Mouse (Mus musculus): Measurements from ENCODE around the gene Tmsb4x. TPM values are rescaled to one million over a fixed set of nuclear protein-coding genes. Genes with fewer than 3 reads are reported as not detected.

Tmsb4x gene
- polyA plus RNA-seq, 1 experiment from 2014 or later: 2,803 TPM

DNA sequence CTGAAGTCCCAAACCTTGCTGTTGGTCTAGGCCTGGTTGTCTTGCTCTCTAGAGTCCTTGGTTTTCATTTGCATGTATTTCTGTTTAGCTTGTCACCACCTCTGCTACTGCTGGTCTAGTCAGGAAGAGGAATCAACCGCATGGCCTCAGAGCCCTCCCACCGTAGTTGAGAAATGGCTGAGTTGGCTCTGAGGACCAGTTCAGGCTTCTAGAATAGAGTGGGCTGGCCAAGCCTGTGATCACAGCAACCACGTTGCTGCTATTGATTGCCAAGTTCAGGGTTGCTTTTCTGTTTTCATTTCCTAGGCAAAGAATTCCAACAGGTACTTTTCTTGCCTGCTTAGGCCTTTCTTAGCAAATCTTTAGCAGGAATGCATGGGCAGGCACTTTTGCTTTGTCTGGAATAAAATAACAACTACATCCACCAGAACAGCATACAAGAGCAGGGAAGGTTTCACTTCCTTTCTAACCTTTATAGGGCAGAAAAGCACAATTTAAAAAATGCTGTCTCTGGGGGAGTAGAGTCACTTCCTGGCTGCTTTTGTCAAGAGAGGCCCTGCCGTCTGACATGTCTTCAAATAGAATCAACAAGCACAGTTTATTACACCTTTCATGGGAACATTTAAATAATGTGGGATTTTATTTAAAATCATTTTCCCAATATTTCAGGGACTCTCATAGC is 29.0 kb downstream of the Tmsb4x start:
- no peak for ATAC-seq (ENCODE audit: insufficient number of reproducible peaks, low FRiP score, low TSS enrichment, low read depth)
- Histone ChIP-seq H3K36me3 (no peaks in the 10 kb centered on the region), H3K4me2 (no peak overlapping the region), H3K9me3 (no peaks in the 10 kb centered on the region), H3K27me3 (peaks cover 14% of the 10 kb centered on the region; the same call in 1 of the 2 replicates), H3K27ac (no peak overlapping the region), H3K9ac (no peak overlapping the region), H3K4me3 (no peak overlapping the region), H3K4me1 (no peaks in the 10 kb centered on the region)
- 68% methylated on average over 4 of the region's 4 CpGs for WGBS

DNA sequence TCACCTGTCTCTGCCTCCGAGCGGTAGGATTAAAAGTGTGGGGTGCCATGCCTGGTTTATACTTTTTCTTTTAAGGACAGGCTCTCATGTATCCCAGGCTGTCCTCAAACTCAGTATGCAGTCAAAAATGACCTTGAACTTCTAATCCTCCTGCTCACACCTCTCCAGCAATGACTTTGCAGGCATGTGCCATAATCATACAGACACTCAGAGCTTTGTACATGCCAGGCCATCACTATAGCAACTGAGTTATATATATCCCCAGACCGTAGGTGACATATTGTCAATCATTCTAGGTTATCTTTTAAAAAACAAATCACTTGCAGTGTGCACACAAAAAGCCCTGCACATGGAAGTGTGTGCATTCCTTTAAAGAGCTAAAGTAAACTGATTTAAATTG is 29.6 kb downstream of the Tmsb4x start:
- no peaks in the 10 kb centered on the region for H3K4me1 ChIP-seq
- no peaks in the 10 kb centered on the region for H3K36me3 ChIP-seq
- H3K9ac ChIP-seq: no peak overlapping the region
- no peak overlapping the region for H3K4me2 ChIP-seq
- no peak overlapping the region for H3K27ac ChIP-seq
- no peak for ATAC-seq (ENCODE audit: insufficient number of reproducible peaks, low FRiP score, low TSS enrichment, low read depth)
- H3K4me3 ChIP-seq: no peak overlapping the region
- H3K27me3 ChIP-seq: peaks cover 14% of the 10 kb centered on the region; the same call in 1 of the 2 replicates
- 85% methylated on average over 3 of the region's 3 CpGs for WGBS
- H3K9me3 ChIP-seq: no peaks in the 10 kb centered on the region

DNA sequence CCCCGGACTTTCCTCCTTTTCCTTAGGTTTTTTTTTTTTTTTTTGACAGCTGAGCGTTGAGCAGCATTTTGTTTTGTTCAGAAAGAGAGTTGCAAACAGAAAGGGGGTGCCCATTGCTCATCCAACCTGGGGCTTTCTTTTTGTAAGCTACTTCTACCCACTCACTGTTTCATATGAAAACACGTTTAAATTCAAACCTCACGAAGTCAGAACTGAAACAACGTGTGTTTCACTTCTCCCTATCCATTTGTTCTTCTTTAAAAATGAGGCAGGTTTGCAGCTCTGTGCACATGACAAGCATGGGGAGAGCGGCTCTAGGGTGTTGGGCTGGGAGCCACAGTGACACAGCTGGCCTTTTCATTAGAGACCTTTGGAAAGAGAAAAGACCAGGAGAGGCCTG is 33.8 kb downstream of the Tmsb4x start:
- H3K36me3 ChIP-seq: no peaks in the 10 kb centered on the region
- 77% methylated on average over 6 of the region's 6 CpGs for WGBS
- 0 out of 2 replicates have a peak, but pooled peaks cover 16% of the 10 kb centered on the region for H3K27me3 ChIP-seq
- ATAC-seq (ENCODE audit: insufficient number of reproducible peaks, low FRiP score, low TSS enrichment, low read depth): no peak
- H3K9me3 ChIP-seq: no peaks in the 10 kb centered on the region
- no peak overlapping the region for H3K4me3 ChIP-seq
- H3K9ac ChIP-seq: no peak overlapping the region
- H3K27ac ChIP-seq: no peak overlapping the region
- H3K4me2 ChIP-seq: no peak overlapping the region
- H3K4me1 ChIP-seq: no peaks in the 10 kb centered on the region

DNA sequence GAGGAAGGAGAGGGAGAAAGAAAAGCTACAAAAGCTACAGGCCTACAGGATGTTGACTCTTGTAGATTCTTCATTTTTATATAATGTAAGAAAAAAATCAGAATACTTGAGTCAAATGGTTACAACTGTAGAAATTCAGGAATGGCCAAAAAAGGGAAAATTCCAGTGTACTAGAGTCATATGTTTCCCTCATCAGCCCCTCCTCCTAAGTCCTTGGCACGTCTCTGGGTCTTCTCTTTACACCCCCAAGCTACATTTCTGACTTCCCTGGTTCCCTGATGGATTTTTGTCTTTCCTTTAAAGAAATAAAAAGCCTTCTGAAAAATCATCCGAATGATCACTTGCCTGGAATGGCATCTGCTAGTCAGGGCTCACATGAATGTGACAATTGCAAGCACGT is 34.8 kb downstream of the Tmsb4x start:
- no peak overlapping the region for H3K4me2 ChIP-seq
- H3K36me3 ChIP-seq: no peaks in the 10 kb centered on the region
- no peaks in the 10 kb centered on the region for H3K9me3 ChIP-seq
- H3K4me1 ChIP-seq: no peaks in the 10 kb centered on the region
- H3K9ac ChIP-seq: no peak overlapping the region
- no peak overlapping the region for H3K27ac ChIP-seq
- 61% methylated on average over 3 of the region's 3 CpGs for WGBS
- no peak overlapping the region for H3K4me3 ChIP-seq
- 0 out of 2 replicates have a peak, but pooled peaks cover 11% of the 10 kb centered on the region for H3K27me3 ChIP-seq
- ATAC-seq (ENCODE audit: insufficient number of reproducible peaks, low FRiP score, low TSS enrichment, low read depth): no peak

DNA sequence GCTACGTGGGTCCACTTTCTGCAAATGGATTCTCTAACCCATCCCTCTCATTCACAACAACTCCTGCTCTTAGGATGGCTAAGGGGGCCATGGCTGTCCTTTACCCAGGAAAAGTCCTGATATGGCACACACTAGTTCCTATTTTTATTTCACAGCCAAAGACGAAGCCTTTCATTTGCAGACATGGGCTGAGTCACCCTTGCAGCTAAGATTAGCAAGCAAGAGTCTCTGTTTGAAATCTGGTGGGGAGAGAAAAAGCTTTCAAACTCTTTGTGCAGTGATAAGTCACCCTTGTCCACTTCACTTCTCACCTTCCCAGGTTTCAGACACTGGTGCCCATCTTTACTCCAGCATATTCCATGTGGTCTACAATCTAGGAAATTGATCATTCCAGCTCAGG is 36.9 kb downstream of the Tmsb4x start:
- Histone ChIP-seq H3K4me1 (no peaks in the 10 kb centered on the region), H3K4me3 (no peak overlapping the region), H3K27ac (no peak overlapping the region), H3K36me3 (no peaks in the 10 kb centered on the region), H3K27me3 (0 out of 2 replicates have a peak, but pooled peaks cover 12% of the 10 kb centered on the region), H3K9me3 (no peaks in the 10 kb centered on the region), H3K4me2 (no peak overlapping the region), H3K9ac (no peak overlapping the region)
- 62% methylated on average over 2 of the region's 2 CpGs for WGBS
- no peak for ATAC-seq (ENCODE audit: insufficient number of reproducible peaks, low FRiP score, low TSS enrichment, low read depth)

DNA sequence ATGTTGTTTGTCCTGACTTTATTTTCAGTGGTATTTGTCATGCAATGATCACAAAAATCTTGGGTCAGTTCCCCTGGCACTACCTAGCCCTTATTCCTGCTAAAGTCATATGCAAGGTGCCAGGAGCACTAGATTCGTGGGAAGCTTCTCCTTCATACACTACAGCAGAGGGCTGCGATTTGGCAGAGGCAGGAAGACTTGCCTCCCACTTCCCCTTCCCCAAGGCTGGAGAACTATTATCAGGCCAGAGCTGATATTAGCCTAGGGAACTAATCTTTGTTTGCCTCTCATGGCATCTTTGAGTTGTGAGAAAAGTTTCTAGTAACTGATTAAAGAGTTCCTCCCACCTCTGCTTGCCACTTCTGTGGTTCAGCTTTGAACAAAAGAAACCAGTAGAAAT is 37.8 kb downstream of the Tmsb4x start:
- Histone ChIP-seq H3K4me1 (no peaks in the 10 kb centered on the region), H3K9me3 (no peaks in the 10 kb centered on the region), H3K36me3 (no peaks in the 10 kb centered on the region), H3K4me2 (no peak overlapping the region), H3K27ac (no peak overlapping the region), H3K27me3 (0 out of 2 replicates have a peak, but pooled peaks cover 15% of the 10 kb centered on the region), H3K4me3 (no peak overlapping the region), H3K9ac (no peak overlapping the region)
- ATAC-seq (ENCODE audit: insufficient number of reproducible peaks, low FRiP score, low TSS enrichment, low read depth): no peak
- 60% methylated on average over 2 of the region's 2 CpGs for WGBS

DNA sequence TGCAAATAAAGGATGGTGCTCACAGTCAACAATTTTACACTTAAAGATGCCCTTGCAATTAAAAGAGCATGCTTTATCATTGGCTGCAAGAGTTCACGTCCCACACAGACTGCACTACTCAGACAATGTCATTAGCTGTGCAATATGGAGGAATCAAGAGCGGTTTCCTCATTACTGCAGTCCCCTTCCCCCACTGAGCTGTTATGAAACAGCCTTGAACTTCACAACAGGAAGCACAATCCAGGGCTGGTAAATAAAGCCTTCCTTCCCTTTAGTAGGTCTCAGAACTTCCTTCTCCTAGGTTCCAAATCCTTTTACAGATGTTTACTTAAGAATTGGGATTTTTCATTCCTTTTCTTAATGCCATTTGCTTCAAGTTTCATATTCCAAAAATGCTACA is 41.8 kb downstream of the Tmsb4x start:
- no peaks in the 10 kb centered on the region for H3K9me3 ChIP-seq
- 0 out of 2 replicates have a peak, but pooled peaks cover 11% of the 10 kb centered on the region for H3K27me3 ChIP-seq
- no peak for ATAC-seq (ENCODE audit: insufficient number of reproducible peaks, low FRiP score, low TSS enrichment, low read depth)
- H3K27ac ChIP-seq: no peak overlapping the region
- no peak overlapping the region for H3K9ac ChIP-seq
- H3K4me1 ChIP-seq: no peaks in the 10 kb centered on the region
- H3K4me2 ChIP-seq: no peak overlapping the region
- no peak overlapping the region for H3K4me3 ChIP-seq
- no peaks in the 10 kb centered on the region for H3K36me3 ChIP-seq
- 39% methylated on average over 2 of the region's 2 CpGs for WGBS

DNA sequence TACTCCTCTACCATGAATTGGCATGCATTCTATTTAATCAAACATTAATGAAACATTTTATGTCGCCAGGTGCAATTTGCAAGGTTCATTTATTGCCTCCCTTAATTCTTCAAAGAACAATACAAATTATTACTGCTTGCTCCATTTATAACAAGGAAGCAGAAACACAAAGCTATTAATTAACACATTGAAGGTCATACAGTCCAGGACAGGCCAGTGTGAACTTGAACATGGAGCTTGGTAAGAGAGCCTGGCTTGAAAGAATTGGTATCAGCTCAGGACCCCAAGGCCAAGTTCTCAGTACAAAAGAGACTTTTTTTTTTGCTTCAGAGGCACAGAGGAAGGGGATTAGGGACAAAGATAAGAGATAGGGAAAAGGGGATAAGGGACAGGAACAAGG is 43.1 kb downstream of the Tmsb4x start:
- Histone ChIP-seq H3K27ac (no peak overlapping the region), H3K4me1 (no peaks in the 10 kb centered on the region), H3K9me3 (no peaks in the 10 kb centered on the region), H3K4me3 (no peak overlapping the region), H3K9ac (no peak overlapping the region), H3K4me2 (no peak overlapping the region), H3K36me3 (no peaks in the 10 kb centered on the region), H3K27me3 (0 out of 2 replicates have a peak, but pooled peaks cover 8% of the 10 kb centered on the region)
- ATAC-seq (ENCODE audit: insufficient number of reproducible peaks, low FRiP score, low TSS enrichment, low read depth): no peak
- 81% methylated on average over 1 of the region's 1 CpGs for WGBS

DNA sequence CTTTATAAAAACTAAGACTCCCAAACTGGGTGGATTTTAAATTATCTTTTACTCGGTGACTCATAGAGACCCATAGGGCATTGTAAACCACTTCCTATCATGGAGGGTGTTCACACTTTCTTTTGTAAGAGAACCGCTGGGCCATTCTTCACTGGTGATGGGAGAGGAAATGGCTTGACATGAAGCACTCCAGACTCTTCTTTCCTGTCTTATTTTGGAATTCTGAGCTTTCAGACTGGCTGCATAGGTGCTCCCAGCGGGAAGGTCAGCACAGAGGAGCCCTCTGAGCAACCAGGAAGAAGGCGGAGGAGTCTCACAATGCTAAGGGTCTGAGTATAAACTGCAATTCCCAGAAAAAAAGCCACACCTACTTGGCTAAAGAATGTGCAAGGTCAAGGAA is 51.4 kb downstream of the Tmsb4x start:
- ATAC-seq (ENCODE audit: insufficient number of reproducible peaks, low FRiP score, low TSS enrichment, low read depth): no peak
- WGBS: 65% methylated on average over 4 of the region's 4 CpGs

More for the DNA sequence above, 51.4 kb downstream of the Tmsb4x start:
- H3K4me3 ChIP-seq: no peak overlapping the region
- no peaks in the 10 kb centered on the region for H3K36me3 ChIP-seq
- no peaks in the 10 kb centered on the region for H3K9me3 ChIP-seq
- H3K4me1 ChIP-seq: peaks cover 3% of the 10 kb centered on the region; the same call in 1 of the 2 replicates
- 0 out of 2 replicates have a peak, but pooled peaks cover 12% of the 10 kb centered on the region for H3K27me3 ChIP-seq
- no peak overlapping the region for H3K4me2 ChIP-seq
- H3K9ac ChIP-seq: no peak overlapping the region
- H3K27ac ChIP-seq: no peak overlapping the region

Other genes with a start within 250 kb of the Tmsb4x start
- gene Tlr8, start 55.0 kb upstream of the Tmsb4x start, polyA plus RNA-seq (2015; fragmentation: Nextera tagmentation; extraction: Ambion mirVana): 0.52 and 1.0 TPM in 2 replicates
- 0.91 and 0.98 TPM in 2 replicates for gene Tlr7, start 121.2 kb upstream of the Tmsb4x start, polyA plus RNA-seq (2015; fragmentation: Nextera tagmentation; extraction: Ambion mirVana)
- gene Prps2, start 173.4 kb upstream of the Tmsb4x start, polyA plus RNA-seq (2015; fragmentation: Nextera tagmentation; extraction: Ambion mirVana): 15.7 and 16.2 TPM in 2 replicates